Mouse (Mus musculus) gonadal fat pad, adult 2 months (tissue): Measurements from ENCODE around the gene Erp44. TPM values are rescaled to one million over a fixed set of nuclear protein-coding genes. Genes with fewer than 3 reads are reported as not detected.
A peak's percentile ranks its signal among the peaks of the same experiment; 100 is the strongest.

ENCODE experiments used
- DNase-seq: peaks from one replicate; pipeline ENCODE4 v3.0.0-alpha.2; 2012; ENCODE audit warnings: low read depth
- polyA plus RNA-seq: library from polyadenylated mRNA; depleted of rRNA; stranded (reverse); fragments of >200 nt; gene quantifications from 2 replicates; pipeline ENCODE4 v1.2.3, GENCODE M21; 2012; rRNA removed

The Erp44 gene
- polyA plus RNA-seq, 1 experiment = 21.6 TPM

- peak; percentile 62 for DNase-seq
Observed at GRCm38 (mm10) chr4:48239046-48239445, 40.3 kb downstream of the Erp44 start.

- peak; percentile 66 for DNase-seq
Observed at GRCm38 (mm10) chr4:48236721-48237120, 42.6 kb downstream of the Erp44 start.

- no peak for DNase-seq
Observed at GRCm38 (mm10) chr4:48226800-48227199, 52.6 kb downstream of the Erp44 start.

- no peak for DNase-seq
Observed at GRCm38 (mm10) chr4:48225604-48226003, 53.8 kb downstream of the Erp44 start.

- DNase-seq = no peak
Observed at GRCm38 (mm10) chr4:48225173-48225572, 54.2 kb downstream of the Erp44 start.

- DNase-seq = no peak
Observed at GRCm38 (mm10) chr4:48203564-48203963, 75.8 kb downstream of the Erp44 start.

- DNase-seq = no peak
Observed at GRCm38 (mm10) chr4:48198447-48198846, 80.9 kb downstream of the Erp44 start.

GRCm38 (mm10) chr4:48197925-48198324 is 81.4 kb downstream of the Erp44 start:
- DNase-seq = no peak

- DNase-seq = no peak
Observed at GRCm38 (mm10) chr4:48182115-48182806, 97.1 kb downstream of the Erp44 start.

- no peak for DNase-seq
Observed at GRCm38 (mm10) chr4:48181366-48181765, 98.0 kb downstream of the Erp44 start.

- DNase-seq = no peak
Observed at GRCm38 (mm10) chr4:48180922-48181321, 98.4 kb downstream of the Erp44 start.

GRCm38 (mm10) chr4:48175666-48176065 is 103.7 kb downstream of the Erp44 start:
- DNase-seq = no peak

GRCm38 (mm10) chr4:48163851-48164250 is 115.5 kb downstream of the Erp44 start:
- DNase-seq = no peak

- no peak for DNase-seq
Observed at GRCm38 (mm10) chr4:48160386-48160785, 119.0 kb downstream of the Erp44 start.

GRCm38 (mm10) chr4:48155864-48156263 is 123.5 kb downstream of the Erp44 start:
- DNase-seq = no peak

GRCm38 (mm10) chr4:48153229-48153628 is 126.1 kb downstream of the Erp44 start:
- DNase-seq = no peak

GRCm38 (mm10) chr4:48149492-48149891 is 129.9 kb downstream of the Erp44 start:
- no peak for DNase-seq

Other genes with a start within 250 kb of the Erp44 start
- gene Nr4a3, start 234.4 kb downstream of the Erp44 start, polyA plus RNA-seq = 0.92 and 1.1 TPM in 2 replicates
- gene Stx17, start 154.6 kb downstream of the Erp44 start, polyA plus RNA-seq = 9.8 TPM in 2 replicates
- 4.5 and 5.3 TPM in 2 replicates for gene Invs, start 202 bp upstream of the Erp44 start, polyA plus RNA-seq
- gene Tex10, start 193.9 kb upstream of the Erp44 start, polyA plus RNA-seq = 16.5 and 18.2 TPM in 2 replicates